Mouse (Mus musculus) kidney, embryonic 14.5 days (tissue): Measurements from ENCODE around the gene Bik. TPM values are rescaled to one million over a fixed set of nuclear protein-coding genes. Genes with fewer than 3 reads are reported as not detected.
"Not testable (repeated sequence)": the region's sequence is repeated elsewhere in the genome, so short reads cannot be mapped to it uniquely, and the experiment has no call there.

Experiments used
- ATAC-seq: fragments of 200-750 bp; cut with Nextera tagmentation; 2 replicates; pipeline ENCODE4 v1.8.0; 2017; ENCODE audit warnings: moderate number of reproducible peaks, mild to moderate bottlenecking, moderate TSS enrichment, moderate library complexity; ENCODE audit not compliant: low FRiP score, low TSS enrichment
- H3K27ac ChIP-seq: fragments of 300-500 bp; sonication (generic); 2 replicates; pipeline ENCODE4 v1.5.1; 2014; ENCODE audit warnings: low read depth, mild to moderate bottlenecking, low read length, moderate library complexity, mixed read lengths
- H3K27me3 ChIP-seq: fragments of 300-500 bp; sonication (generic); 2 replicates; pipeline ENCODE4 v1.6.1; 2014; ENCODE audit warnings: mild to moderate bottlenecking, low read length; ENCODE audit not compliant: control insufficient read depth, insufficient read depth
- H3K36me3 ChIP-seq: fragments of 300-500 bp; sonication (generic); 2 replicates; pipeline ENCODE4 v1.6.1; 2014; ENCODE audit warnings: low read length, mixed read lengths; ENCODE audit not compliant: control insufficient read depth, insufficient read depth
- H3K4me1 ChIP-seq: fragments of 300-500 bp; sonication (generic); 2 replicates; pipeline ENCODE4 v1.6.1; 2014; ENCODE audit warnings: low read length, mixed read lengths; ENCODE audit not compliant: control insufficient read depth, insufficient read depth
- H3K4me2 ChIP-seq: fragments of 300-500 bp; sonication (generic); replicated peaks from 2 replicates; pipeline ENCODE4 v1.6.1; 2014; ENCODE audit warnings: low read depth, mild to moderate bottlenecking, low read length
- H3K4me3 ChIP-seq: fragments of 300-500 bp; sonication (generic); 2 replicates; pipeline ENCODE4 v1.5.1; 2014; ENCODE audit warnings: mild to moderate bottlenecking, low read length
- H3K9ac ChIP-seq: fragments of 300-500 bp; sonication (generic); 2 replicates; pipeline ENCODE4 v1.6.1; 2014; ENCODE audit warnings: low read depth, mild to moderate bottlenecking, low read length, moderate library complexity
- H3K9me3 ChIP-seq: fragments of 300-500 bp; sonication (generic); 2 replicates; pipeline ENCODE4 v1.6.1; 2016; ENCODE audit warnings: low read length; ENCODE audit not compliant: control insufficient read depth
- WGBS: fragments of 180-500 bp; shearing (Covaris S2); extraction: QIAGEN DNeasy Blood & Tissue Kit; methylation state at CpG from one replicate; pipeline ENCODE4 v1.1.7; 2014; 5-methylcytosine and 5-hydroxymethylcytosine counted together
- polyA plus RNA-seq: library from polyadenylated mRNA; unstranded; fragments of >200 nt; fragmentation: Nextera tagmentation; extraction: Ambion mirVana; gene quantifications from 2 replicates; pipeline ENCODE4 v1.2.1, GENCODE M21; 2014

The Bik gene
- polyA plus RNA-seq, 1 experiment from 2014 or later, result 12.6 TPM

DNA sequence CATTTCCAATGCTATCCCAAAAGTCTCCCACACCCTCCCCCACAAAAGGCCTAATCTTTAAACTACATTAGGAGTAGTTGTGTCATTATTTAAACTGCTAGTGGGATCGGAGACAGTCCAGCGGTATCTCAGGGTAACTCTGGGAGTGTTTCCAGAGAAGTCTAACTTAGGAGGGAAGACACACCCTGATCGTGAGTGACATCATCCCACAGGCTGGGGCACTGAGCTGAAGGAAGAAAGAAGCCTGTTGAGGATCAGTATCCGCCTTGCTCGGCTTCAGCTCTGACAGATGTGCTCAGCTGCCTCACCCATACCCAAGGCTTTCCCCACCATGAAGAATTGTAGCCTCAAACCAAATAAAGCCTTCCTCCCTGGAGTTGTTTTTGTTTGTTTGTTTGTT, 34.8 kb upstream of the Bik start:
- whole genome bisulfite sequencing, result 85% methylated on average over 5 of the region's 5 CpGs
- no peak for ATAC-seq
- Histone ChIP-seq H3K27ac (no peak overlapping the region), H3K27me3 (no peaks in the 10 kb centered on the region), H3K4me1 (no peaks in the 10 kb centered on the region), H3K4me3 (no peak overlapping the region), H3K9ac (no peak overlapping the region), H3K4me2 (no peak overlapping the region), H3K9me3 (no peaks in the 10 kb centered on the region), H3K36me3 (peaks cover 7% of the 10 kb centered on the region; the same call in 1 of the 2 replicates)

DNA sequence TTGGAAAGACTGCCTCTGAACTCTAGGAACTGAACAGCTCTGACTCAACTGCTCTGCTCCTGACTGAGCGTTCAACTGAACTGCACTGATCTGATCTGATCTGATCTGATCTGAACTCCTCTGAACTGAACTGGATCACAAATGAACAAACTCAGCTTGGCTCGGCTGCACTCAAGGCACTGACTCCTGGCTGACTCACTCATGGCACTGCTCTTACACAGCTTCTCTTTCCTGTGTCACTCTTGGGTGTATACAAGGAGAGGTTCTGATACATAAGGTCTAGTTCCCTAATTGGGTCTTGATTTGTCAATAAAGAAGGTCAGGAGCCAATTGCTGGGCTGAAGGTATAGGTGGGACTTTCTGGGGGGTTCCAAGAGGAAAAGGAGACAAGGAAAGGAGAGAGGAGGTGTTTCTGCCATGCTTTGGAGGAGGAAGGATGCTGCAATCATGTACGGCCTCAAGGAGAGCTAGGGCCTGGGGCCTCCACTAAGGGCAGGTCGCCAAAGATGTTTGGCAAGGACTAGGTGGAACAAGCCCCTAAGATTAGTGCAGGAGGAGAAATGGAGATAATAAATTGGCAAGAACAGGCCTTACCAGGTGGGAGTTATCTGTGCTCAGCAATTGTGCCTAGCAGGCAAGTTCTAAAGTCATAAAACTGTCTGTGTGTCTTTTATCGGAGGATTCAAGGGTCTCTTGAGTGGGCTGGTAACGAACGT, 32.6 kb upstream of the Bik start:
- Histone ChIP-seq H3K9me3 (no peaks in the 10 kb centered on the region), H3K4me1 (no peaks in the 10 kb centered on the region), H3K27me3 (no peaks in the 10 kb centered on the region), H3K4me2 (no peak overlapping the region), H3K4me3 (no peak overlapping the region), H3K36me3 (peaks cover 16% of the 10 kb centered on the region; the same call in 1 of the 2 replicates), H3K27ac (no peak overlapping the region), H3K9ac (no peak overlapping the region)
- no peak for ATAC-seq
- WGBS, result 60% methylated on average over 7 of the region's 7 CpGs

- no peaks in the 10 kb centered on the region for H3K27me3 ChIP-seq
- no peak overlapping the region for H3K9ac ChIP-seq
- H3K27ac ChIP-seq, result no peak overlapping the region
- H3K4me3 ChIP-seq, result no peak overlapping the region
- peaks cover 16% of the 10 kb centered on the region; the same call in 1 of the 2 replicates for H3K36me3 ChIP-seq
- ATAC-seq, result no peak
- no peak overlapping the region for H3K4me2 ChIP-seq
- WGBS, result 63% methylated on average over 6 of the region's 6 CpGs
- H3K9me3 ChIP-seq, result no peaks in the 10 kb centered on the region
- H3K4me1 ChIP-seq, result no peaks in the 10 kb centered on the region
Observed at GRCm38 (mm10) chr15:83494572-83494920, 32.1 kb upstream of the Bik start.

GRCm38 (mm10) chr15:83495195-83495594, 31.5 kb upstream of the Bik start:
- Histone ChIP-seq H3K4me3 (no peak overlapping the region), H3K4me2 (no peak overlapping the region), H3K9me3 (no peaks in the 10 kb centered on the region), H3K27me3 (no peaks in the 10 kb centered on the region), H3K36me3 (peaks cover 16% of the 10 kb centered on the region; the same call in 1 of the 2 replicates), H3K4me1 (no peaks in the 10 kb centered on the region), H3K9ac (no peak overlapping the region), H3K27ac (no peak overlapping the region)
- WGBS, result 86% methylated on average over 3 of the region's 3 CpGs
- no peak for ATAC-seq

GRCm38 (mm10) chr15:83495787-83496367, 30.8 kb upstream of the Bik start:
- WGBS, result 68% methylated on average over 22 of the region's 22 CpGs
- ATAC-seq, result no peak
- H3K36me3 ChIP-seq, result peaks cover 13% of the 10 kb centered on the region; the same call in 1 of the 2 replicates

DNA sequence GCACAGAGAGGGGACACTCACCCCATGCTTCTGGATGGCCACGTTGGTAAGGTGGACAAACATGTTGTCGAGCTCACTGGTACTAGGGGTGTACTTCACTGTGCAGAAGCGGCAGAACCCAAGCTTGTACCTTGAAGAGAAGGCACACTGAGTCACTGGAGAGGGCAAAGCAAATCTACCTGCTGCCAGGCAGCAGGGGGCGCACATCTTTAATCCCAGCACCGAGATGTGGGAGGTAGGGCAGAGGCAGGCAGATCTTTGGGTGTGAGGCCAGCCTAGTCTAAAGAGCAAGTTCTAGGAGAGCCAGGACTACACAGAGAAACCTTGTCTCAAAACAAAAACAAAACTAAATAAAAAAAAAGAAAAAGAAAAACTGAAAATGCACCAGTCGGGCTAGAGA, 29.4 kb upstream of the Bik start:
- Histone ChIP-seq H3K4me2 (no peak overlapping the region), H3K27me3 (no peaks in the 10 kb centered on the region), H3K27ac (no peak overlapping the region), H3K9ac (no peak overlapping the region), H3K4me3 (no peak overlapping the region), H3K4me1 (no peaks in the 10 kb centered on the region), H3K36me3 (peaks cover 9% of the 10 kb centered on the region; the same call in 1 of the 2 replicates), H3K9me3 (no peaks in the 10 kb centered on the region)
- 95% methylated on average over 6 of the region's 6 CpGs for WGBS
- no peak for ATAC-seq

More at GRCm38 (mm10) chr15:83495787-83496367, 30.8 kb upstream of the Bik start:
- no peaks in the 10 kb centered on the region for H3K4me1 ChIP-seq
- H3K9me3 ChIP-seq, result no peaks in the 10 kb centered on the region
- H3K9ac ChIP-seq, result no peak overlapping the region
- no peak overlapping the region for H3K4me3 ChIP-seq
- H3K27ac ChIP-seq, result no peak overlapping the region
- no peaks in the 10 kb centered on the region for H3K27me3 ChIP-seq
- 0 out of 2 replicates have a peak overlapping the region, but pooled peaks have one; percentile 2 for H3K4me2 ChIP-seq

- Histone ChIP-seq H3K9ac (no peak overlapping the region), H3K27ac (no peak overlapping the region), H3K27me3 (no peaks in the 10 kb centered on the region), H3K4me3 (no peak overlapping the region), H3K4me1 (no peaks in the 10 kb centered on the region), H3K4me2 (no peak overlapping the region), H3K36me3 (peaks cover 9% of the 10 kb centered on the region; the same call in 1 of the 2 replicates), H3K9me3 (no peaks in the 10 kb centered on the region)
- 92% methylated on average over 10 of the region's 10 CpGs for WGBS
- ATAC-seq, result no peak
Observed at GRCm38 (mm10) chr15:83499211-83499755, 27.4 kb upstream of the Bik start.

- ATAC-seq, result no peak
- Histone ChIP-seq H3K4me1 (no peaks in the 10 kb centered on the region), H3K27me3 (no peaks in the 10 kb centered on the region), H3K9ac (no peak overlapping the region), H3K4me3 (no peak overlapping the region), H3K36me3 (peaks cover 9% of the 10 kb centered on the region; the same call in 1 of the 2 replicates), H3K9me3 (no peaks in the 10 kb centered on the region), H3K4me2 (no peak overlapping the region), H3K27ac (no peak overlapping the region)
- WGBS, result 59% methylated on average over 3 of the region's 3 CpGs
Observed at GRCm38 (mm10) chr15:83500352-83500751, 26.3 kb upstream of the Bik start.

DNA sequence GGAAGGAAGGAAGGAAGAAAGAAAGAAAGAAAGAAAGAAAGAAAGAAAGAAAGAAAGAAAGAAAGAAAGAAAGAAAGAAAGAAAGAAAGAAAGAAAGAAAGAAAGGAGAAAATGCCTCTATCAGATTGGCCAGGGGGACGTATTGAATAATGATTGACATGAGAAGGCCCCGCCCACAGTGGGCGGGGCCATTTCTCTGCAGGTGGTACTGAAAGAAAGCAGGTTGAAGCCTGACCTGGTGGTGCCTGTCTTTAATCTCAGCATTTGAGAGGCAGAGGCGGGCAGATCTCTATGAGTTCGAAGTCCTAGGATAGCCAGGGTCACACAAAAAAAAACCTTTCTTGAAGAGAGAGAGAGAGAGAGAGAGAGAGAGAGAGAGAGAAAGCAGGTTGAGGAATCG, 25.2 kb upstream of the Bik start:
- H3K36me3 ChIP-seq, H3K4me1 ChIP-seq, H3K9ac ChIP-seq, H3K4me2 ChIP-seq, H3K27me3 ChIP-seq, ATAC-seq, H3K4me3 ChIP-seq, H3K27ac ChIP-seq, H3K9me3 ChIP-seq: not testable (repeated sequence)
- 83% methylated on average over 6 of the region's 6 CpGs for WGBS
